Comparison of ENCODE assay signal across 11 mouse cellular contexts in genomic region chr10:120914948-120915631, GRCm38 (mm10). TPM values are rescaled to one million over a fixed set of nuclear protein-coding genes. Genes with fewer than 3 reads are reported as not detected.
A peak's percentile ranks its signal among the peaks of the same experiment; 100 is the strongest.
DNase-seq lines count a peak whose midpoint lies in the region; ATAC-seq and TF ChIP-seq lines count a peak whose summit lies in the region.
"Had no signal": no experiment of that assay in that cellular context is flagged by ENCODE, and none has a peak within 500 bp of the region (broad histone marks: within the 10 kb centered on the region; RNA-seq: fewer than 3 reads in every experiment).

No protein-coding gene starts in this region.

- no peaks in the 10 kb centered on the region for H3K9me3 ChIP-seq in intestine, embryonic 14.5 days (ENCODE audit: control insufficient read depth, low read length)
- no peaks in the 10 kb centered on the region for H3K9me3 ChIP-seq in intestine, postnatal 0 days (ENCODE audit: control insufficient read depth)
- no peaks in the 10 kb centered on the region for H3K9me3 ChIP-seq in embryonic facial prominence, embryonic 14.5 days (ENCODE audit: control insufficient read depth, low read length)
- H3K9me3 ChIP-seq in heart, embryonic 16.5 days (replicated peaks; ENCODE audit: control insufficient read depth, low read length): no peaks in the 10 kb centered on the region
- H3K9me3 ChIP-seq: neural tube, embryonic 12.5 days had no signal

- H3K27ac ChIP-seq in intestine, embryonic 14.5 days (ENCODE audit: low read depth): no peak overlapping the region
- H3K27ac ChIP-seq in intestine, postnatal 0 days (ENCODE audit: low read depth, low read length): no peak overlapping the region
- H3K27ac ChIP-seq in embryonic facial prominence, embryonic 14.5 days (replicated peaks; ENCODE audit: low read depth, low read length): peak overlapping the region; percentile 40; the same call in 1 of the 2 replicates
- H3K27ac ChIP-seq in heart, embryonic 16.5 days (ENCODE audit: low read length): peak overlapping the region; percentile 85
- H3K27ac ChIP-seq: neural tube, embryonic 12.5 days had no signal

- no peak for ATAC-seq in intestine, embryonic 14.5 days (replicated peaks; ENCODE audit: low FRiP score, low TSS enrichment, low read depth)
- no peak for ATAC-seq in intestine, postnatal 0 days
- peak; percentile 80 for ATAC-seq in embryonic facial prominence, embryonic 14.5 days (ENCODE audit: low read depth)
- peak; percentile 78 for ATAC-seq in heart, embryonic 16.5 days (replicated peaks; ENCODE audit: extremely low read depth, insufficient read depth, low FRiP score)

- 0 out of 2 replicates have a peak, but pooled peaks cover 3% of the 10 kb centered on the region for H3K36me3 ChIP-seq in intestine, embryonic 14.5 days (ENCODE audit: control insufficient read depth, insufficient read depth, low read length)
- no peaks in the 10 kb centered on the region for H3K36me3 ChIP-seq in intestine, postnatal 0 days (ENCODE audit: control insufficient read depth, insufficient read depth)
- no peaks in the 10 kb centered on the region for H3K36me3 ChIP-seq in embryonic facial prominence, embryonic 14.5 days (ENCODE audit: control insufficient read depth, insufficient read depth, low read length)
- no peaks in the 10 kb centered on the region for H3K36me3 ChIP-seq in heart, embryonic 16.5 days (ENCODE audit: control insufficient read depth, insufficient read depth)
- H3K36me3 ChIP-seq: neural tube, embryonic 12.5 days had no signal

- DNase-seq in intestine, embryonic 14.5 days (ENCODE audit: low spot score): peak; percentile 47
- DNase-seq in embryonic facial prominence, embryonic 14.5 days (ENCODE audit: low spot score): peak; percentile 87
- DNase-seq in lung, postnatal 10 days: peak; percentile 75
- DNase-seq in right cerebral cortex, adult 2 months (ENCODE audit: low spot score in 2 of 2): no peak
- no peak for DNase-seq in cerebellum, postnatal 36 days
- no peak for DNase-seq in gastrocnemius, adult 18-20 months (ENCODE audit: low spot score)
- DNase-seq: thymus, postnatal 25 days had no signal

- no peak overlapping the region for H3K4me2 ChIP-seq in intestine, embryonic 14.5 days (ENCODE audit: low read length)
- H3K4me2 ChIP-seq in intestine, postnatal 0 days (replicated peaks; ENCODE audit: low read depth): no peak overlapping the region
- H3K4me2 ChIP-seq in embryonic facial prominence, embryonic 14.5 days (ENCODE audit: low read depth, low read length): no peak overlapping the region
- peak overlapping the region; percentile 48 for H3K4me2 ChIP-seq in heart, embryonic 16.5 days (ENCODE audit: low read depth, low read length)
- H3K4me2 ChIP-seq: neural tube, embryonic 12.5 days had no signal

- TF ChIP-seq CTCF in intestine, postnatal 0 days (IDR thresholded peaks at IDR 0.05; ENCODE audit: low read depth): no peak

- H3K4me3 ChIP-seq in intestine, embryonic 14.5 days (ENCODE audit: low read depth, low read length): no peak overlapping the region
- H3K4me3 ChIP-seq in intestine, postnatal 0 days (ENCODE audit: low read depth, low read length): no peak overlapping the region
- H3K4me3 ChIP-seq in embryonic facial prominence, embryonic 14.5 days (ENCODE audit: low read depth, low read length): no peak overlapping the region
- H3K4me3 ChIP-seq in heart, embryonic 16.5 days (ENCODE audit: low read length): peak overlapping the region; percentile 10; the same call in 1 of the 2 replicates
- H3K4me3 ChIP-seq: erythroblast, embryonic 14.5 days; neural tube, embryonic 12.5 days had no signal

- no peak overlapping the region for H3K9ac ChIP-seq in intestine, embryonic 14.5 days (ENCODE audit: low read length)
- no peak overlapping the region for H3K9ac ChIP-seq in intestine, postnatal 0 days (ENCODE audit: low read depth, low read length)
- H3K9ac ChIP-seq in embryonic facial prominence, embryonic 14.5 days (ENCODE audit: low read depth, low read length): no peak overlapping the region
- H3K9ac ChIP-seq in heart, embryonic 16.5 days (ENCODE audit: low read length): peak overlapping the region; percentile 52; the same call in 1 of the 2 replicates
- H3K9ac ChIP-seq: neural tube, embryonic 12.5 days had no signal

- 59% methylated on average over 15 of the region's 15 CpGs for WGBS in intestine, embryonic 14.5 days
- WGBS in intestine, postnatal 0 days: 56% methylated on average over 15 of the region's 15 CpGs
- WGBS in embryonic facial prominence, embryonic 14.5 days: 59% methylated on average over 15 of the region's 15 CpGs
- WGBS in heart, embryonic 16.5 days: 26% methylated on average over 15 of the region's 15 CpGs

- H3K4me1 ChIP-seq in intestine, embryonic 14.5 days (replicated peaks; ENCODE audit: control insufficient read depth, insufficient read depth, low read length): no peaks in the 10 kb centered on the region
- H3K4me1 ChIP-seq in intestine, postnatal 0 days (replicated peaks; ENCODE audit: control insufficient read depth, insufficient read depth, low read length): no peaks in the 10 kb centered on the region
- H3K4me1 ChIP-seq in embryonic facial prominence, embryonic 14.5 days (ENCODE audit: control insufficient read depth, insufficient read depth, low read length): 0 out of 2 replicates have a peak, but pooled peaks cover 5% of the 10 kb centered on the region
- peaks cover 18% of the 10 kb centered on the region for H3K4me1 ChIP-seq in heart, embryonic 16.5 days (ENCODE audit: control insufficient read depth, insufficient read depth, low read length)
- H3K4me1 ChIP-seq: neural tube, embryonic 12.5 days had no signal

- no peaks in the 10 kb centered on the region for H3K27me3 ChIP-seq in intestine, embryonic 14.5 days (replicated peaks; ENCODE audit: control insufficient read depth, insufficient read depth, low read length)
- no peaks in the 10 kb centered on the region for H3K27me3 ChIP-seq in intestine, postnatal 0 days (replicated peaks; ENCODE audit: control insufficient read depth, insufficient read depth, low read length)
- H3K27me3 ChIP-seq in embryonic facial prominence, embryonic 14.5 days (replicated peaks; ENCODE audit: control insufficient read depth, insufficient read depth, low read length): no peaks in the 10 kb centered on the region
- H3K27me3 ChIP-seq in heart, embryonic 16.5 days (ENCODE audit: control insufficient read depth, insufficient read depth, low read length): no peaks in the 10 kb centered on the region
- H3K27me3 ChIP-seq: neural tube, embryonic 12.5 days had no signal

RNA-seq across cellular contexts. Expression of gene Msrb3, which starts 16.2 kb away (rescaled TPM):
- polyA plus RNA-seq in intestine, embryonic 14.5 days (2014; fragmentation: Nextera tagmentation; extraction: Ambion mirVana): 17.6 and 18.2 TPM in 2 replicates
- 17.2 and 18.5 TPM in 2 replicates for polyA plus RNA-seq in intestine, postnatal 0 days (2015; fragmentation: Nextera tagmentation; extraction: Ambion mirVana)
- polyA plus RNA-seq in embryonic facial prominence, embryonic 14.5 days (2014; fragmentation: Nextera tagmentation; extraction: Ambion mirVana): 10.1 and 13.6 TPM in 2 replicates
- polyA plus RNA-seq in heart, embryonic 16.5 days (2015; fragmentation: Nextera tagmentation; extraction: Ambion mirVana): 38.3 and 39.8 TPM in 2 replicates
- 100 to 1,000 TPM; 120 to 127 TPM for total RNA-seq in gastrocnemius, adult 18-20 months (2021)
- polyA plus RNA-seq: erythroblast, embryonic 14.5 days had no signal

Comparison
In these comparisons a context has a peak if more than half of its experiments do, and no peak if none do; other contexts are left out.
1. ATAC-seq: peak in embryonic facial prominence, embryonic 14.5 days (single experiment) and heart, embryonic 16.5 days (single experiment); none in intestine, embryonic 14.5 days (single experiment) and intestine, postnatal 0 days (single experiment).
2. DNase-seq: peak in intestine, embryonic 14.5 days (single experiment), embryonic facial prominence, embryonic 14.5 days (single experiment) and lung, postnatal 10 days (single experiment); none in right cerebral cortex, adult 2 months (0 of 2), cerebellum, postnatal 36 days (0 of 2) and gastrocnemius, adult 18-20 months (single experiment).
3. H3K27ac ChIP-seq: peak in embryonic facial prominence, embryonic 14.5 days (single experiment) and heart, embryonic 16.5 days (single experiment); none in intestine, embryonic 14.5 days (single experiment) and intestine, postnatal 0 days (single experiment).